Mouse (Mus musculus): ENCODE results near the gene Dcaf6. TPM values are rescaled to one million over a fixed set of nuclear protein-coding genes. Genes with fewer than 3 reads are reported as not detected.

The Dcaf6 gene
- polyA plus RNA-seq, 1 experiment, result 24.1 TPM

GRCm38 (mm10) chr1:165301567-165301966 is 158.7 kb downstream of the Dcaf6 start:
- TF ChIP-seq MAX (IDR thresholded peaks at IDR 0.05; ENCODE audit: low read depth) (no peak), SRF (IDR thresholded peaks at IDR 0.05; ENCODE audit: control insufficient read depth, insufficient read length, low read depth) (no peak)
- no peak overlapping the region for H3K4me2 ChIP-seq (ENCODE audit: low read depth)
- no peaks in the 10 kb centered on the region for H3K79me2 ChIP-seq (ENCODE audit: control insufficient read depth, insufficient read depth)
- no peaks in the 10 kb centered on the region for H3K36me3 ChIP-seq (ENCODE audit: control insufficient read depth, insufficient read depth)
- H3K27me3 ChIP-seq (ENCODE audit: control insufficient read depth, insufficient read depth, insufficient read length), result no peaks in the 10 kb centered on the region
- no peak overlapping the region for H3K4me3 ChIP-seq
- H3ac ChIP-seq (ENCODE audit: control insufficient read depth, insufficient read length), result no peak overlapping the region

GRCm38 (mm10) chr1:165301108-165301507 is 159.2 kb downstream of the Dcaf6 start:
- no peak overlapping the region for H3K4me2 ChIP-seq (ENCODE audit: low read depth)
- H3K79me2 ChIP-seq (ENCODE audit: control insufficient read depth, insufficient read depth), result no peaks in the 10 kb centered on the region
- TF ChIP-seq MAX (IDR thresholded peaks at IDR 0.05; ENCODE audit: low read depth) (no peak), POLR2A (IDR thresholded peaks at IDR 0.05; ENCODE audit: insufficient read length, low read depth) (no peak), SRF (IDR thresholded peaks at IDR 0.05; ENCODE audit: control insufficient read depth, insufficient read length, low read depth) (no peak), MYOG (IDR thresholded peaks at IDR 0.05; ENCODE audit: control insufficient read depth in 1 of 3, insufficient read depth in 1 of 3, insufficient read length in 2 of 3, low read depth in 2 of 3) (no peak), MYOD1 (IDR thresholded peaks at IDR 0.05; ENCODE audit: control insufficient read depth in 1 of 3, insufficient read length in 2 of 3, low read depth in 2 of 3) (no peak), POLR2AphosphoS2 (IDR thresholded peaks at IDR 0.05; ENCODE audit: insufficient read length, low read depth) (no peak), TCF3 (IDR thresholded peaks at IDR 0.05; ENCODE audit: insufficient read length, low read depth) (no peak), USF1 (IDR thresholded peaks at IDR 0.05; ENCODE audit: low read depth) (no peak), CEBPB (IDR thresholded peaks at IDR 0.05; ENCODE audit: insufficient read depth, poor library complexity, severe bottlenecking) (no peak)
- no peak overlapping the region for H3ac ChIP-seq (ENCODE audit: control insufficient read depth, insufficient read length)
- H3K4me3 ChIP-seq, result no peak overlapping the region
- no peaks in the 10 kb centered on the region for H3K27me3 ChIP-seq (ENCODE audit: control insufficient read depth, insufficient read depth, insufficient read length)
- H3K36me3 ChIP-seq (ENCODE audit: control insufficient read depth, insufficient read depth), result no peaks in the 10 kb centered on the region

GRCm38 (mm10) chr1:165295489-165295888 is 164.8 kb downstream of the Dcaf6 start, which contains the start of gene Gpr161:
Gpr161 (plus strand) TSS chr1:165295789.
- Histone ChIP-seq H3K4me3 (no peak within 1 kb of the TSS), H3ac (ENCODE audit: control insufficient read depth, insufficient read length) (no peak within 1 kb of the TSS), H3K4me2 (ENCODE audit: low read depth) (no peak within 1 kb of the TSS), H3K36me3 (ENCODE audit: control insufficient read depth, insufficient read depth) (no peaks in the 10 kb centered on the region), H3K79me2 (ENCODE audit: control insufficient read depth, insufficient read depth) (no peaks in the 10 kb centered on the region), H3K27me3 (ENCODE audit: control insufficient read depth, insufficient read depth, insufficient read length) (no peaks in the 10 kb centered on the region)
- no peak for TF ChIP-seq POLR2AphosphoS2 (IDR thresholded peaks at IDR 0.05; ENCODE audit: insufficient read length, low read depth)
- TF ChIP-seq MYOD1 (IDR thresholded peaks at IDR 0.05; ENCODE audit: control insufficient read depth in 1 of 3, insufficient read length in 2 of 3, low read depth in 2 of 3), result no peak
- no peak for TF ChIP-seq TCF3 (IDR thresholded peaks at IDR 0.05; ENCODE audit: insufficient read length, low read depth)
- TF ChIP-seq SRF (IDR thresholded peaks at IDR 0.05; ENCODE audit: control insufficient read depth, insufficient read length, low read depth), result no peak
- no peak for TF ChIP-seq MAX (IDR thresholded peaks at IDR 0.05; ENCODE audit: low read depth)
- TF ChIP-seq USF1 (IDR thresholded peaks at IDR 0.05; ENCODE audit: low read depth), result no peak
- no peak for TF ChIP-seq POLR2A (IDR thresholded peaks at IDR 0.05; ENCODE audit: insufficient read length, low read depth)
- no peak for TF ChIP-seq CEBPB (IDR thresholded peaks at IDR 0.05; ENCODE audit: insufficient read depth, poor library complexity, severe bottlenecking)
- no peak for TF ChIP-seq MYOG (IDR thresholded peaks at IDR 0.05; ENCODE audit: control insufficient read depth in 1 of 3, insufficient read depth in 1 of 3, insufficient read length in 2 of 3, low read depth in 2 of 3)
- no peak for TF ChIP-seq E2F4 (IDR thresholded peaks at IDR 0.05; ENCODE audit: insufficient read depth)
- TF ChIP-seq REST (IDR thresholded peaks at IDR 0.05; ENCODE audit: insufficient read depth, insufficient read length), result no peak
- no peak for TF ChIP-seq TCF12 (IDR thresholded peaks at IDR 0.05; ENCODE audit: insufficient read depth, poor library complexity, severe bottlenecking)

- Histone ChIP-seq H3K36me3 (ENCODE audit: control insufficient read depth, insufficient read depth) (no peaks in the 10 kb centered on the region), H3ac (ENCODE audit: control insufficient read depth, insufficient read length) (no peak overlapping the region), H3K27me3 (ENCODE audit: control insufficient read depth, insufficient read depth, insufficient read length) (no peaks in the 10 kb centered on the region), H3K4me3 (no peak overlapping the region), H3K79me2 (ENCODE audit: control insufficient read depth, insufficient read depth) (no peaks in the 10 kb centered on the region), H3K4me2 (ENCODE audit: low read depth) (no peak overlapping the region)
- TF ChIP-seq SRF (IDR thresholded peaks at IDR 0.05; ENCODE audit: control insufficient read depth, insufficient read length, low read depth) (no peak), POLR2A (IDR thresholded peaks at IDR 0.05; ENCODE audit: insufficient read length, low read depth) (no peak), TCF12 (IDR thresholded peaks at IDR 0.05; ENCODE audit: insufficient read depth, poor library complexity, severe bottlenecking) (no peak), POLR2AphosphoS2 (IDR thresholded peaks at IDR 0.05; ENCODE audit: insufficient read length, low read depth) (no peak), E2F4 (IDR thresholded peaks at IDR 0.05; ENCODE audit: insufficient read depth) (no peak), CEBPB (IDR thresholded peaks at IDR 0.05; ENCODE audit: insufficient read depth, poor library complexity, severe bottlenecking) (no peak), USF1 (IDR thresholded peaks at IDR 0.05; ENCODE audit: low read depth) (no peak), MYOD1 (IDR thresholded peaks at IDR 0.05; ENCODE audit: control insufficient read depth in 1 of 3, insufficient read length in 2 of 3, low read depth in 2 of 3) (no peak), TCF3 (IDR thresholded peaks at IDR 0.05; ENCODE audit: insufficient read length, low read depth) (no peak), MYOG (IDR thresholded peaks at IDR 0.05; ENCODE audit: control insufficient read depth in 1 of 3, insufficient read depth in 1 of 3, insufficient read length in 2 of 3, low read depth in 2 of 3) (no peak), MAX (IDR thresholded peaks at IDR 0.05; ENCODE audit: low read depth) (no peak), REST (IDR thresholded peaks at IDR 0.05; ENCODE audit: insufficient read depth, insufficient read length) (no peak)
Observed at GRCm38 (mm10) chr1:165291606-165292005, 168.7 kb downstream of the Dcaf6 start.

- Histone ChIP-seq H3ac (ENCODE audit: control insufficient read depth, insufficient read length) (no peak overlapping the region), H3K36me3 (ENCODE audit: control insufficient read depth, insufficient read depth) (no peaks in the 10 kb centered on the region), H3K4me2 (ENCODE audit: low read depth) (no peak overlapping the region), H3K79me2 (ENCODE audit: control insufficient read depth, insufficient read depth) (no peaks in the 10 kb centered on the region), H3K4me3 (no peak overlapping the region), H3K27me3 (ENCODE audit: control insufficient read depth, insufficient read depth, insufficient read length) (no peaks in the 10 kb centered on the region)
- no peak for TF ChIP-seq MYOD1 (IDR thresholded peaks at IDR 0.05; ENCODE audit: control insufficient read depth in 1 of 3, insufficient read length in 2 of 3, low read depth in 2 of 3)
- TF ChIP-seq MYOG (IDR thresholded peaks at IDR 0.05; ENCODE audit: control insufficient read depth in 1 of 3, insufficient read depth in 1 of 3, insufficient read length in 2 of 3, low read depth in 2 of 3), result no peak
Observed at GRCm38 (mm10) chr1:165289831-165290230, 170.4 kb downstream of the Dcaf6 start.
